10 mouse cellular contexts compared by ENCODE assay signal in the genomic region with DNA sequence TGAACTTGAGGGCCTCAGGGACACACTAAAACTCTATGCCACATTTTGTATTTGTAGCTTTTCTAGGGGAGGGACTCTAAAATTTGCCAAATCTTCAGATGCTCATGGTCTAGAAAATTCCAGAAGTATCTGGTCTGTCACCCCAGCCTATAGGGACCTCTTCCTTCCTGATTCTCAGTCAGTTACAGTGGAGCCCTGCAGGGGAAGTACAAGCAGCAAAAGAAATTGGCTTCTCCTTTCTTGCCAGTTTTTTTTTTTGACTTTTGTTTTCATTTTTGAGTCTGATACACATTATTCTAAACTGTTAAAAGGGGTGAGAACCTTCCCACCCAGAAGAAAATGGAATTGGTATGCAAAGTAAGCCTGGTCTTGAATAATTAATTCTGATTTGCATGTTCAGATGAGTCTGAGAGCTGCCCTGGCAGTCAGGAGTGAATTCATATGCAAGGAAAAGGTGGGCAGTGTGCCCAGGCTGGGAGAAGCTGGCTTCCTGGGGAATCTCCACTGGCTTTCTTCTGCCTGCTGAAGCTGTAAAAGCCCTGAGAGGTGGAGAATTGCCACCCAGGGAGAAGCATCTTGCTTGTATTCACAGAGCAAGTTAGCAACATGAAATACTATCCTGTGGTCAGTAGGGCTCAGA.
DNase-seq lines count a peak whose midpoint lies in the region; ATAC-seq and TF ChIP-seq lines count a peak whose summit lies in the region.
"Had no signal": no experiment of that assay in that cellular context is flagged by ENCODE, and none has a peak within 500 bp of the region (broad histone marks: within the 10 kb centered on the region; RNA-seq: fewer than 3 reads in every experiment).

No protein-coding gene starts in this region.

- no peak for TF ChIP-seq CTCF in bone marrow macrophage, adult 2 months (IDR thresholded peaks at IDR 0.05; ENCODE audit: low read depth, low read length)

- H3K27ac ChIP-seq in bone marrow macrophage, adult 2 months (ENCODE audit: insufficient read depth, low read depth, low read length): peak overlapping the region; percentile 57
- H3K27ac ChIP-seq: heart, embryonic 10.5 days; liver, embryonic 15.5 days had no signal

- intact Hi-C loops in left cerebral cortex, postnatal 10 days (cut with DNase I): no loop called here

- H3K4me3 ChIP-seq in bone marrow macrophage, adult 2 months (ENCODE audit: insufficient read depth, low read length): no peak overlapping the region
- H3K4me3 ChIP-seq: heart, embryonic 10.5 days; liver, embryonic 15.5 days had no signal

- peak; percentile 19 for DNase-seq in gastrocnemius, postnatal 10 days
- no peak for DNase-seq in gastrocnemius, adult 18-20 months (ENCODE audit: low spot score)
- DNase-seq in frontal cortex, adult 2 months (ENCODE audit: extremely low spot score in 1 of 2, low spot score in 1 of 2): peak; percentile 8 to 74
- peak; percentile 53 to 77 for DNase-seq in left cerebral cortex, postnatal 10 days (ENCODE audit: extremely low spot score in 1 of 2, low spot score in 2 of 2)
- DNase-seq in spleen, postnatal 4 days (ENCODE audit: low spot score in 2 of 2): no peak
- DNase-seq in gastrocnemius, postnatal 25 days: no peak

- ATAC-seq in activated CD4-positive, CD25-positive, alpha-beta regulatory T cell, adult 4 months: no peak

- H3K4me1 ChIP-seq in bone marrow macrophage, adult 2 months (ENCODE audit: control insufficient read depth, insufficient read depth, low read length): peaks cover 7% of the 10 kb centered on the region
- H3K4me1 ChIP-seq: heart, embryonic 10.5 days; liver, embryonic 15.5 days had no signal

- no peak for TF ChIP-seq POLR2A in bone marrow macrophage, adult 2 months (IDR thresholded peaks at IDR 0.05; ENCODE audit: borderline replicate concordance, low read depth, low read length)

Comparison
In these comparisons a context has a peak if more than half of its experiments do, and no peak if none do; other contexts are left out.
1. DNase-seq: peak in gastrocnemius, postnatal 10 days (single experiment), frontal cortex, adult 2 months (2 of 2) and left cerebral cortex, postnatal 10 days (2 of 2); none in gastrocnemius, adult 18-20 months (single experiment), spleen, postnatal 4 days (0 of 2) and gastrocnemius, postnatal 25 days (single experiment).